Mouse (Mus musculus) central nervous system, embryonic 18 days (tissue): ENCODE results near the gene Cenpo. TPM values are rescaled to one million over a fixed set of nuclear protein-coding genes. Genes with fewer than 3 reads are reported as not detected.

Experiments used
- polyA plus RNA-seq: library from polyadenylated mRNA; depleted of rRNA; stranded (reverse); fragments of >200 nt; gene quantifications from 2 replicates; pipeline ENCODE4 v1.2.3, GENCODE M21; 2012; rRNA removed

The Cenpo gene
- 8.4 and 9.1 TPM in 2 replicates for polyA plus RNA-seq

DNA sequence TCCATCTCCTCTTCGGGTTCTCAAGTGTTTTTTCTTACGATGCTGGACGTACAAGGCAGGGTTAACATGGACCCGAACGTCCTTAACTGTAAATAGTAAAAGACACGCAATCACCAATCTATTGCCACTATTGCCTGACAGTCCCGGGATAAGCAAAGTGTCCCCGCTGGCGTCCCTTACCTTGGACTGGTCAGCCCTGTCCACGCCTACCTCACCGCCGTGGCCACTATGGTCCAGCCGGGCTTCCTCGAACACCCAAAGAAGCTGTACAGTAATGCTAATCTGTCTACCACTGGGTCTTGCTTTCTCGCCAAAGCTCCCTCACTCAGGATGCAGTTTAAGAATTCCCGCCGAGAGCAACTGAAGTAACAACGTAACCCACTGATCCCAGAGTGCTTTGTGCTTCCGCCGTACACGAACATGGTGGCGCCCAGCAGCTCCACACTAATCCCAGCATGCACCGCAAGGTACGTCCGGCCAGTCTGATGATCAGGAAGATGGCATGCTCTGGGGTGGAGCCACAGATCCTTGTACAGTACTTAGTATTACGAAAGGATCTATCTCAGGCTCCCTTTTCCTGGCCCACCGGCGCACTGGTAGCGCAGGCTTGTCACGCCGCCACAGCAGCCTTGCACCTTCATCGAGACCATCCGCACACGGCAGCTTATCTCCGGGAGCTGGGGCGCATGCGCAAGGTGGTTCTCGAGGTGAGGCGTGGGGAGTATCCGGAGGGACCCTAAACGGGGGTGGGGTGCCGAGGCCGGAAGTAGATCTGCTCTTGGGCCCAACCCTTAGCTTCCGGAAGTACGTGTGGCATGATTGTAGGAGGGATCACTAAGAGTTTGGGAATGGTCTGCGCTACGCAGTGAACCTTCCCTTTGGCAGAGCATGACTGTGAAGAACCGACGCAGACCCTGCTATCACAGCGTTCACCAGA lies at the start of gene Cenpo, which contains the start of gene Ptrhd1:
Cenpo (minus strand) TSS at position 723 of the 937 bp plus-strand sequence.
Ptrhd1 (plus strand) TSS at position 456 of the 937 bp plus-strand sequence.

Other genes starting within 250 kb of the Cenpo start
- gene Efr3b, start 195.4 kb downstream of the Cenpo start, polyA plus RNA-seq = 48.2 and 50.3 TPM in 2 replicates
- gene Dnajc27, start 151.7 kb downstream of the Cenpo start, polyA plus RNA-seq = 27.3 and 28.7 TPM in 2 replicates
- gene Adcy3, start 101.2 kb downstream of the Cenpo start, polyA plus RNA-seq = 16.3 and 16.5 TPM in 2 replicates
- 5.2 and 5.8 TPM in 2 replicates for gene Ptrhd1, start 267 bp downstream of the Cenpo start, polyA plus RNA-seq
- gene Ncoa1, start 242.9 kb upstream of the Cenpo start, polyA plus RNA-seq = 50.5 and 54.7 TPM in 2 replicates